Mouse (Mus musculus) T-cell, adult 2 months (primary cell): ENCODE measurements around the gene Tfrc.

Source experiments
- DNase-seq: peaks from one replicate; pipeline ENCODE4 v3.0.0; 2022; ENCODE audit warnings: low spot score

The Tfrc gene

GRCm38 (mm10) chr16:32608712-32609400 is at the start of gene Tfrc:
Tfrc (plus strand) TSS chr16:32608920.
- DNase-seq, result peak; percentile 98

GRCm38 (mm10) chr16:32559493-32559892 is 49.2 kb upstream of the Tfrc start:
- no peak for DNase-seq

GRCm38 (mm10) chr16:32563056-32563793 is 45.5 kb upstream of the Tfrc start:
- DNase-seq, result no peak

GRCm38 (mm10) chr16:32567282-32567681 is 41.4 kb upstream of the Tfrc start:
- DNase-seq, result no peak

- no peak for DNase-seq
Measured at GRCm38 (mm10) chr16:32568401-32568800, 40.3 kb upstream of the Tfrc start.

- DNase-seq, result no peak
Measured at GRCm38 (mm10) chr16:32570042-32570441, 38.7 kb upstream of the Tfrc start.

GRCm38 (mm10) chr16:32572528-32572927 is 36.2 kb upstream of the Tfrc start:
- no peak for DNase-seq

- DNase-seq, result no peak
Measured at GRCm38 (mm10) chr16:32586482-32586881, 22.2 kb upstream of the Tfrc start.

- DNase-seq, result no peak
Measured at GRCm38 (mm10) chr16:32588568-32588967, 20.2 kb upstream of the Tfrc start.

- no peak for DNase-seq
Measured at GRCm38 (mm10) chr16:32591521-32591920, 17.2 kb upstream of the Tfrc start.

- DNase-seq, result no peak
Measured at GRCm38 (mm10) chr16:32593283-32593805, 15.4 kb upstream of the Tfrc start.

- peak; percentile 45 for DNase-seq
Measured at GRCm38 (mm10) chr16:32593916-32594315, 14.8 kb upstream of the Tfrc start.

- no peak for DNase-seq
Measured at GRCm38 (mm10) chr16:32594701-32595100, 14.0 kb upstream of the Tfrc start.

- no peak for DNase-seq
Measured at GRCm38 (mm10) chr16:32595142-32595855, 13.4 kb upstream of the Tfrc start.

GRCm38 (mm10) chr16:32597909-32598381 is 10.8 kb upstream of the Tfrc start:
- no peak for DNase-seq

GRCm38 (mm10) chr16:32599151-32599550 is 9.6 kb upstream of the Tfrc start:
- DNase-seq, result no peak

GRCm38 (mm10) chr16:32602193-32602685 is 6.5 kb upstream of the Tfrc start:
- no peak for DNase-seq

- DNase-seq, result no peak
Measured at GRCm38 (mm10) chr16:32607562-32608343, 967 bp upstream of the Tfrc start.

- no peak for DNase-seq
Measured at GRCm38 (mm10) chr16:32608344-32608711, 392 bp upstream of the Tfrc start.

GRCm38 (mm10) chr16:32609401-32609779 is 670 bp downstream of the Tfrc start:
- DNase-seq, result peak; percentile 4

GRCm38 (mm10) chr16:32610460-32611255 is 1.9 kb downstream of the Tfrc start:
- DNase-seq, result no peak
